In genomic region chr4:72204420-72205045, GRCm38 (mm10) we compare ENCODE assay signal across 11 mouse cellular contexts. TPM values are rescaled to one million over a fixed set of nuclear protein-coding genes. Genes with fewer than 3 reads are reported as not detected.
DNase-seq lines count a peak whose midpoint lies in the region; ATAC-seq lines count a peak whose summit lies in the region.
"Had no signal": no experiment of that assay in that cellular context is flagged by ENCODE, and none has a peak within 500 bp of the region (broad histone marks: within the 10 kb centered on the region; RNA-seq: fewer than 3 reads in every experiment).

No protein-coding gene starts in this region.

- ATAC-seq in lung, embryonic 15.5 days (ENCODE audit: borderline replicate concordance, extremely low read depth, low FRiP score, low TSS enrichment): no peak
- ATAC-seq in embryonic facial prominence, embryonic 15.5 days (ENCODE audit: insufficient number of reproducible peaks, low FRiP score, low TSS enrichment, low read depth): no peak
- no peak for ATAC-seq in neural tube, embryonic 15.5 days (ENCODE audit: low FRiP score)
- ATAC-seq: activated CD4-positive, CD25-positive, alpha-beta regulatory T cell, adult 4 months had no signal

- H3K4me2 ChIP-seq in lung, embryonic 15.5 days: peak overlapping the region; percentile 19
- H3K4me2 ChIP-seq in embryonic facial prominence, embryonic 15.5 days (replicated peaks): peak overlapping the region; percentile 33
- H3K4me2 ChIP-seq in neural tube, embryonic 15.5 days: peak overlapping the region; percentile 36

- no peak overlapping the region for H3K9ac ChIP-seq in lung, embryonic 15.5 days
- H3K9ac ChIP-seq in embryonic facial prominence, embryonic 15.5 days: no peak overlapping the region
- no peak overlapping the region for H3K9ac ChIP-seq in neural tube, embryonic 15.5 days (replicated peaks)

- peaks cover 9% of the 10 kb centered on the region; the same call in 1 of the 2 replicates for H3K4me1 ChIP-seq in lung, embryonic 15.5 days
- H3K4me1 ChIP-seq in embryonic facial prominence, embryonic 15.5 days: peaks cover 16% of the 10 kb centered on the region
- peaks cover 20% of the 10 kb centered on the region for H3K4me1 ChIP-seq in neural tube, embryonic 15.5 days

- H3K27me3 ChIP-seq in lung, embryonic 15.5 days: no peaks in the 10 kb centered on the region
- peaks cover 6% of the 10 kb centered on the region; the same call in 1 of the 2 replicates for H3K27me3 ChIP-seq in embryonic facial prominence, embryonic 15.5 days
- H3K27me3 ChIP-seq in neural tube, embryonic 15.5 days (replicated peaks): no peaks in the 10 kb centered on the region

- no peak for DNase-seq in lung, postnatal 14 days
- peak; percentile 90 for DNase-seq in hindlimb bud, embryonic 11.5 days (ENCODE audit: extremely low spot score, low read depth, low spot score)
- no peak for DNase-seq in urinary bladder, postnatal 25 days (ENCODE audit: low spot score)
- DNase-seq in cerebellum, postnatal 36 days: no peak
- DNase-seq: cerebellum, adult 9-11 months; right cerebral cortex, adult 18-20 months; thymus, postnatal 36 days had no signal

- 0 out of 2 replicates have a peak overlapping the region, but pooled peaks have one; percentile 4 for H3K4me3 ChIP-seq in lung, embryonic 15.5 days
- peak overlapping the region; percentile 20 for H3K4me3 ChIP-seq in embryonic facial prominence, embryonic 15.5 days (replicated peaks)
- H3K4me3 ChIP-seq in neural tube, embryonic 15.5 days (replicated peaks): peak overlapping the region; percentile 0; the same call in 1 of the 2 replicates

- WGBS in lung, embryonic 15.5 days: 24% methylated on average over 6 of the region's 6 CpGs
- 14% methylated on average over 6 of the region's 6 CpGs for WGBS in embryonic facial prominence, embryonic 15.5 days
- WGBS in neural tube, embryonic 15.5 days: 32% methylated on average over 6 of the region's 6 CpGs

- H3K36me3 ChIP-seq in lung, embryonic 15.5 days: no peaks in the 10 kb centered on the region
- no peaks in the 10 kb centered on the region for H3K36me3 ChIP-seq in embryonic facial prominence, embryonic 15.5 days
- H3K36me3 ChIP-seq in neural tube, embryonic 15.5 days: no peaks in the 10 kb centered on the region

- H3K27ac ChIP-seq in lung, embryonic 15.5 days: peak overlapping the region; percentile 48; the same call in 1 of the 2 replicates
- H3K27ac ChIP-seq in embryonic facial prominence, embryonic 15.5 days (replicated peaks): no peak overlapping the region
- no peak overlapping the region for H3K27ac ChIP-seq in neural tube, embryonic 15.5 days (replicated peaks)

- H3K9me3 ChIP-seq in lung, embryonic 15.5 days: no peaks in the 10 kb centered on the region
- no peaks in the 10 kb centered on the region for H3K9me3 ChIP-seq in embryonic facial prominence, embryonic 15.5 days (replicated peaks)
- H3K9me3 ChIP-seq in neural tube, embryonic 15.5 days (replicated peaks): no peaks in the 10 kb centered on the region

RNA-seq across cellular contexts. Expression of gene Tle1, which starts 3.8 kb away (rescaled TPM):
- polyA plus RNA-seq in lung, embryonic 15.5 days (2015; fragmentation: Nextera tagmentation; extraction: Ambion mirVana): 18.1 and 18.2 TPM in 2 replicates
- polyA plus RNA-seq in embryonic facial prominence, embryonic 15.5 days (2015; fragmentation: Nextera tagmentation; extraction: Ambion mirVana): 25.8 and 28.9 TPM in 2 replicates
- 25.3 and 27.8 TPM in 2 replicates for polyA plus RNA-seq in neural tube, embryonic 15.5 days (2015; fragmentation: Nextera tagmentation; extraction: Ambion mirVana)
